Mouse (Mus musculus) forebrain, postnatal 0 days (tissue): ENCODE measurements around the gene Gm44973. TPM values are rescaled to one million over a fixed set of nuclear protein-coding genes. Genes with fewer than 3 reads are reported as not detected.
A peak's percentile ranks its signal among the peaks of the same experiment; 100 is the strongest.

ENCODE experiments used
- ATAC-seq: fragments of 200-750 bp; cut with Nextera tagmentation; 2 replicates; pipeline ENCODE4 v1.8.0; 2017; ENCODE audit warnings: mild to moderate bottlenecking, moderate library complexity
- DNase-seq: peaks from one replicate; pipeline ENCODE4 v3.0.0-alpha.2; 2015
- H3K27ac ChIP-seq: fragments of 300-500 bp; sonication (generic); 2 replicates; pipeline ENCODE4 v1.5.1; 2014; ENCODE audit warnings: low read depth, mild to moderate bottlenecking, antibody characterized with exemption, low read length, moderate library complexity, mixed read lengths
- H3K27me3 ChIP-seq: fragments of 300-500 bp; sonication (generic); 2 replicates; pipeline ENCODE4 v1.6.1; 2014; ENCODE audit warnings: mild to moderate bottlenecking, low read length, mixed read lengths; ENCODE audit not compliant: insufficient read depth
- H3K36me3 ChIP-seq: fragments of 300-500 bp; sonication (generic); 2 replicates; pipeline ENCODE4 v1.6.1; 2014; ENCODE audit warnings: mild to moderate bottlenecking, moderate library complexity; ENCODE audit not compliant: insufficient read depth
- H3K4me1 ChIP-seq: fragments of 300-500 bp; sonication (generic); 2 replicates; pipeline ENCODE4 v1.6.1; 2014; ENCODE audit warnings: antibody characterized with exemption; ENCODE audit not compliant: insufficient read depth
- H3K4me2 ChIP-seq: fragments of 300-500 bp; sonication (generic); 2 replicates; pipeline ENCODE4 v1.6.1; 2014; ENCODE audit warnings: low read depth, mild to moderate bottlenecking, moderate library complexity
- H3K4me3 ChIP-seq: fragments of 300-500 bp; sonication (generic); 2 replicates; pipeline ENCODE4 v1.5.1; 2014; ENCODE audit warnings: low read depth, low read length, mixed read lengths
- H3K9ac ChIP-seq: fragments of 300-500 bp; sonication (generic); 2 replicates; pipeline ENCODE4 v1.6.1; 2014; ENCODE audit warnings: mild to moderate bottlenecking
- H3K9me3 ChIP-seq: fragments of 300-500 bp; sonication (generic); 2 replicates; pipeline ENCODE4 v1.6.1; 2016; ENCODE audit warnings: low read length
- CTCF ChIP-seq: sonication (generic); IDR thresholded peaks from 2 replicates; pipeline ENCODE4 v1.5.1; 2016; ENCODE audit warnings: antibody characterized with exemption, control low read depth, low read depth
- WGBS: fragments of 180-500 bp; shearing (Covaris S2); extraction: QIAGEN DNeasy Blood & Tissue Kit; methylation state at CpG from one replicate; pipeline ENCODE4 v1.1.7; 2014; 5-methylcytosine and 5-hydroxymethylcytosine counted together
- polyA plus RNA-seq: library from polyadenylated mRNA; unstranded; fragments of >200 nt; fragmentation: Nextera tagmentation; extraction: Ambion mirVana; gene quantifications from 2 replicates; pipeline ENCODE4 v1.2.1, GENCODE M21; 2015
- total RNA-seq: library from RNA; depleted of rRNA; stranded (reverse); fragments of >200 nt; gene quantifications from 2 replicates; pipeline ENCODE4 v1.2.3, GENCODE M21; 2014

Gm44973 gene
- total and polyA plus RNA-seq, 2 experiments from 2014 or later, result 3.1 TPM; not detected in 1

- Histone ChIP-seq H3K36me3 (peaks cover 78% of the 10 kb centered on the region), H3K27ac (no peak overlapping the region), H3K9ac (no peak overlapping the region), H3K4me2 (no peak overlapping the region), H3K4me1 (no peaks in the 10 kb centered on the region), H3K27me3 (no peaks in the 10 kb centered on the region), H3K4me3 (no peak overlapping the region), H3K9me3 (0 out of 2 replicates have a peak, but pooled peaks cover 3% of the 10 kb centered on the region)
- ATAC-seq (no peak), DNase-seq (no peak)
- no peak for TF ChIP-seq CTCF
- 96% methylated on average over 22 of the region's 22 CpGs for WGBS
Measured at GRCm38 (mm10) chr7:5029543-5029942, 14.2 kb downstream of the Gm44973 start.

GRCm38 (mm10) chr7:5029946-5030345 is 14.7 kb downstream of the Gm44973 start:
- peaks cover 78% of the 10 kb centered on the region for H3K36me3 ChIP-seq
- 94% methylated on average over 21 of the region's 21 CpGs for WGBS

GRCm38 (mm10) chr7:5030554-5031275 is 15.4 kb downstream of the Gm44973 start:
- H3K4me1 ChIP-seq, result no peaks in the 10 kb centered on the region
- WGBS, result 88% methylated on average over 63 of the region's 63 CpGs
- peaks cover 77% of the 10 kb centered on the region for H3K36me3 ChIP-seq

More at GRCm38 (mm10) chr7:5029946-5030345, 14.7 kb downstream of the Gm44973 start:
- no peaks in the 10 kb centered on the region for H3K4me1 ChIP-seq
- DNase-seq, result no peak
- H3K27me3 ChIP-seq, result no peaks in the 10 kb centered on the region
- H3K4me2 ChIP-seq, result no peak overlapping the region
- no peak overlapping the region for H3K9ac ChIP-seq
- H3K4me3 ChIP-seq, result no peak overlapping the region
- no peak overlapping the region for H3K27ac ChIP-seq
- no peak for ATAC-seq
- TF ChIP-seq CTCF, result 0 out of 2 replicates have a peak, but pooled peaks have one; percentile 15
- H3K9me3 ChIP-seq, result 0 out of 2 replicates have a peak, but pooled peaks cover 3% of the 10 kb centered on the region

GRCm38 (mm10) chr7:5031496-5031895 is 16.2 kb downstream of the Gm44973 start:
- Histone ChIP-seq H3K27me3 (no peaks in the 10 kb centered on the region), H3K4me2 (no peak overlapping the region), H3K27ac (no peak overlapping the region), H3K9me3 (0 out of 2 replicates have a peak, but pooled peaks cover 3% of the 10 kb centered on the region), H3K4me3 (no peak overlapping the region), H3K36me3 (peaks cover 71% of the 10 kb centered on the region), H3K9ac (no peak overlapping the region), H3K4me1 (no peaks in the 10 kb centered on the region)
- TF ChIP-seq CTCF, result no peak
- no peak for ATAC-seq
- no peak for DNase-seq
- 80% methylated on average over 45 of the region's 46 CpGs for WGBS

More at GRCm38 (mm10) chr7:5030554-5031275, 15.4 kb downstream of the Gm44973 start:
- Histone ChIP-seq H3K27ac (no peak overlapping the region), H3K4me3 (no peak overlapping the region), H3K27me3 (no peaks in the 10 kb centered on the region), H3K9me3 (0 out of 2 replicates have a peak, but pooled peaks cover 3% of the 10 kb centered on the region), H3K9ac (no peak overlapping the region), H3K4me2 (no peak overlapping the region)
- no peak for DNase-seq
- no peak for TF ChIP-seq CTCF
- no peak for ATAC-seq

GRCm38 (mm10) chr7:5033818-5034217 is 18.5 kb downstream of the Gm44973 start, which contains the start of gene 4632433K11Rik:
4632433K11Rik (plus strand) TSS chr7:5034118.
- Histone ChIP-seq H3K27ac (no peak within 1 kb of the TSS), H3K4me3 (no peak within 1 kb of the TSS), H3K9me3 (0 out of 2 replicates have a peak, but pooled peaks cover 3% of the 10 kb centered on the region), H3K9ac (no peak within 1 kb of the TSS), H3K36me3 (peaks cover 63% of the 10 kb centered on the region), H3K4me1 (peaks cover 10% of the 10 kb centered on the region; the same call in 1 of the 2 replicates), H3K4me2 (no peak within 1 kb of the TSS), H3K27me3 (no peaks in the 10 kb centered on the region)
- TF ChIP-seq CTCF, result no peak
- no peak for DNase-seq
- 86% methylated on average over 3 of the region's 3 CpGs for WGBS
- no peak for ATAC-seq

GRCm38 (mm10) chr7:5035628-5036027 is 20.3 kb downstream of the Gm44973 start:
- Histone ChIP-seq H3K4me1 (peaks cover 11% of the 10 kb centered on the region; the same call in 1 of the 2 replicates), H3K36me3 (peaks cover 46% of the 10 kb centered on the region), H3K9me3 (no peaks in the 10 kb centered on the region), H3K4me3 (no peak overlapping the region), H3K27ac (no peak overlapping the region), H3K27me3 (no peaks in the 10 kb centered on the region), H3K9ac (no peak overlapping the region), H3K4me2 (no peak overlapping the region)
- WGBS, result 97% methylated on average over 17 of the region's 17 CpGs
- DNase-seq, result no peak
- ATAC-seq, result no peak
- no peak for TF ChIP-seq CTCF

GRCm38 (mm10) chr7:5036136-5036535 is 20.8 kb downstream of the Gm44973 start:
- H3K9me3 ChIP-seq, result no peaks in the 10 kb centered on the region
- no peak for TF ChIP-seq CTCF
- no peak overlapping the region for H3K27ac ChIP-seq
- peaks cover 11% of the 10 kb centered on the region; the same call in 1 of the 2 replicates for H3K4me1 ChIP-seq
- WGBS, result 95% methylated on average over 9 of the region's 9 CpGs
- no peak overlapping the region for H3K4me3 ChIP-seq
- H3K9ac ChIP-seq, result no peak overlapping the region
- H3K4me2 ChIP-seq, result no peak overlapping the region
- H3K27me3 ChIP-seq, result no peaks in the 10 kb centered on the region
- peaks cover 41% of the 10 kb centered on the region for H3K36me3 ChIP-seq
- no peak for DNase-seq
- ATAC-seq, result no peak
